Mouse (Mus musculus): ENCODE data around the gene Zfp148.

DNA sequence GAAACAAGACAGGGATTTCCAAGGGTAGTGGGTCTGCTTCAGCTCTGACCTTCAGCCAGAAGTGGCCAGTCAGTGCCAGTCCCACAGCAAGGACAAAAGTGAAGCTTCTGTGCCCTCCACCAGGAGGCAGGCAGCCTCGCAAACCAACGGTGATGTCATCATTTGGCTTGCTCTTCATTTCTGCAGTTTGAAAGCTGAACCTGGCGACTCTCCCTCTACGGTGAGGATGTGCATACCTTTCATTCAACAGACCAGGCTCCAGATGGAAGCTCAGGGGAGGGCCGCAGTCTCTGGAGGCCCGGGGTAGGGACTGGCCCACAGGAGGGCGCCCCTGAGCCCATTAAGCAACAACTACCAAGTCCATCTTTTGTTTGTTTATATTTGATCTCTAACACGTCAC is 43.5 kb upstream of the Zfp148 start:
- no peak for TF ChIP-seq ZNF384 (IDR thresholded peaks at IDR 0.05; ENCODE audit: low read depth, low read length)
- TF ChIP-seq CHD2 (IDR thresholded peaks at IDR 0.05; ENCODE audit: low read depth, low read length): no peak
- TF ChIP-seq MAFK (IDR thresholded peaks at IDR 0.05; ENCODE audit: insufficient read depth, low read depth, low read length): no peak

Data from ES-E14 (cell line).